Mouse (Mus musculus) liver (tissue): ENCODE results near the gene Scn10a.

Source experiments
- DNase-seq: peaks from one replicate; pipeline ENCODE4 v3.0.0-alpha.2; 2020; ENCODE audit warnings: mixed read lengths

The Scn10a gene

GRCm38 (mm10) chr9:119634216-119634843 is 84.8 kb downstream of the Scn10a start:
- DNase-seq = no peak

DNA sequence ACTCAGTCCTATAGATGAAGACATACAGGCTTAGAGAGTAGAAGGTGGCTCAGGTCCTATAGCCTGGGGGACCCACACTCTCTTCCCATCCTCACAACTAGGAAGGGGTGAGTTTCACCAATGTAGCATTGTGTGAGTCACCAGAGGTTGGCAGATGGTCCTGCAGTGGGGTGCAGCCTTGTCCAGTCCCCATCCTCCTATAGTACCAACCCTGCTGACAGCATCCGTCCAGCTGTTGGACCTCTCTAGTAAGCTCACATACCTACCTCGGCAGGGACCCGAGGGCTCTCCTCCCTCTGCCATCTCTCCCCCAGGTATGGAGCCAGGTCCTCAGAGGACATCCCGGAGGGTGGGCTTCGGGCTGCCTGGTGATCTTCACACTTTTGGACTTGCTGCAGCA is 85.6 kb downstream of the Scn10a start:
- DNase-seq = no peak

DNA sequence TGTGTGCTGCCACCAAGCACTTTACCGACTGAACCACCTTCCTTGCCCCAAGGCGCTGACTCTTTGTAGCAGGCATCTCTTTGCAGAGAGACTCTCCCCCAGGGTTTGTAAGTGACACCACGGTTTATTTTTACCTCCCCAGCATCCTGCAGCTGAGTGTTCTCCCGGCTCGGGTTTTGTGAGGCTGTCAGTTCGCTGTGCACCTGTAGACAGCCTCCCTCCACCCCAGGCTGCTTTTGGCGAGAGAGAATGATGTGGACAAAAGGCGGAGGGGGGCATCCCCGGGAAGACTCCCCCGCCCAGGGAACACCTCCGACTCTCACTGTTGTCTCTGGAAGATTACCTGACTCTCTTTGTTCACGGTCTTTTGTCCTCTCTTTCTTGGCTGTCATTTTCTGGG is 86.3 kb downstream of the Scn10a start:
- no peak for DNase-seq

DNA sequence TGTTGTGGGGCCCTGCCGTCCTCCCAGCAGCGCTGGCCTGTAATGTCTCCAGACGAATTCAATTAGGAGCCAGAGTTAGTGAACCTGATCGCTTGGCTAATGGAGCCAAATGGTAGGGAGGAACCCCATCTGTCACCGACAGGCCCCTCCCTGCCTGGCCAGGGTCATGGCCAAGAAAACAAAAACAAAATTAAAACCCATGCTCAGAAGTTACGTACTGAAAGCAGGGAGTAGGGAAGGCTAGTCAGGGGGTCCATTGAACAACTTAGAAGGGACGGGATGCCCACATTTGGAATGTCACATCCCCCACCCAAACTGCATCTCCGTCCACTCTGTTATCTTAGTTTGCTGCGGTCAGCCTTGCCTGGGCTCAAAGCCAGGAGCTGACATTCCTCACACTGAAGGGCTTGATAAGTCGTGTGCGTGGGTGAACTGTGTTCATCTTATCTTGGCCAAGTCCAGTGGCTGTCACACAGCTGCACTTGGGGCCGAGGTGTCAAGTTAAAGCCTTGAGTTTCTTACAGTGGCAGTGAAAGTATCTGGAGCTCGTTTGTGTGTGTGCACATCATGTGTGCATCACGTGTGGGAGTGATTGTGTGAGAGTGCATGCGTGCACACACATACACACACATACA is 87.1 kb downstream of the Scn10a start:
- DNase-seq = peak; percentile 18

DNA sequence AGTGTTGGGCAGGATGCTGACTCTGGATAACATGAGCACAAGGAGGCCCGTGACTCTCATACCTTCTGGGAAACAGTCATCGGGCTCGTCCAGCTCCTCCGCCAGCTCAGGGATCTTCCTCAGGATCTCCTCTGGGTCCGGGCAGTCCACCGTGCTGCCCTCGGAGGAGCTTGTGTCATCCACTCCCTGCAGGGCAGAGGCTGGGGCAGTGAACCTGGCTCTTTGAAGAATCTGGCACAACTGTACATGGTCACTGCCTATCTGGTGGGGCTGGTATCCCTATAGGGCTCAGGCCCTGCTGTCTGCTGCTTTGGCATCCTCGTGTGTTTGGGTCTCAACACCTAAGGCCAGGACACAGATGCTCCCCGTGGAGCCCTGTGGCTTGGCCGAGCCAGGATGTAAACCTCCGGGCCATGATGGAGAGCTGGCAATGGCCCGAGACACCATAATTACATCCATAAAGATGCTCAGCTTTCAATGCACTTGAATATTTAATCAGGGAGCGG is 87.7 kb downstream of the Scn10a start:
- DNase-seq = no peak

- no peak for DNase-seq
Measured at GRCm38 (mm10) chr9:119628690-119629268, 90.3 kb downstream of the Scn10a start.

GRCm38 (mm10) chr9:119627227-119627626 is 91.9 kb downstream of the Scn10a start:
- no peak for DNase-seq

- DNase-seq = no peak
Measured at GRCm38 (mm10) chr9:119624151-119624550, 95.0 kb downstream of the Scn10a start.

DNA sequence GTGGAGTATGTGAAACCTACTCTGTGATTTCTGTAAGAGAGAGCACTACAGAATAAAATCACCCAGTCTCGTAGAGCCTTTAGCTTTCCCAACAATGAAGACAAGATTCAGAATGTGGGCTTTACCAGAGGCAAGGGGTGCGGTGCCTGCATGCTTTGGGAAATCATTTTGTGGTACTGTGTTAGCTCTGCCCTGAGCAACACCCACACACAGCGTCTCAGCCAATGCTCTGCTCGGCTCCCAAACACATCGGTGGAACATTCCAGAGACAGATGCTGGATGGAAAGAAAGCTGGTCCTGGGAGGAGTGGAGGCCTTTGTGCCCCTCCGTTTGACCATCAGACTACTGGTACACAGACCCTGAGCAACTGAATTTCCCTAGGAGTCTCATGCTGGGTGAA is 104.3 kb downstream of the Scn10a start:
- no peak for DNase-seq

GRCm38 (mm10) chr9:119610563-119611166 is 108.5 kb downstream of the Scn10a start:
- DNase-seq = no peak

DNA sequence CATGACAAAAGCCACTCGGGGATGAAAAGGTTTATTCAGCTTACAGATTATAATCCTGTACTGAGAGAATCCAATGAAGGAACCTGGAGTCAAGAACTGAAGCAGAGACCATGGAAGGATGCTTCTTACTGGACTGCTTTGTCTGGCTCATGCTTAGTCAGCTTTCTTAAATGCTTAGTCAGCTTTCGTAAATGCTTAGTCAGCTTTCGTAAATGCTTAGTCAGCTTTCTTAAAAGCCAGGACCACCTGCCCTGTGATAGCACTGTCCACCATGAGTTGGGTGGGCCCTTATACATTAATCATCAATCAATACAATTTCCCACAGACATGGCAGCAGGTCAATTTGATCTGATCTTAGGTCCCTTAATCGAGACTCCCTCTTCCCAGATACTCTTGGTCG is 112.2 kb downstream of the Scn10a start:
- DNase-seq = no peak

DNA sequence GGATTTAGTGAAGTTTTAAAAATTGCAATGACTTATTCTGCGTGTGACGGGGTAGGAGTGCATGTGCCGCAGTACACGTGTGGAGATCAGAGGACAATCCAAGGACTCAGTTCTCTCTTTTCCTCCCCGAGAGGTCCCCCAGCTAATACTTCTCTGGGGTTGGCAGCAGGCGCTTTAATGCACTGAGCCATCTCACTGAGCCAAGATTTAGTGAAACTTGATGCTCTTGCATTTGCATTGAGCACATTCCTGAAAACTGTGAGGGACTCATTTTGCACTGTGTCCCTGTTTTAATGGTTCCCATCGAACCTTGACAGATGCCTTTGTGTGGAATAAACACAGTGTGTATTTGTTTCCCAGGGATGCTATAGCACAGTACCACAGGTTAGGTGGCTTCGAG is 114.5 kb downstream of the Scn10a start:
- no peak for DNase-seq

DNA sequence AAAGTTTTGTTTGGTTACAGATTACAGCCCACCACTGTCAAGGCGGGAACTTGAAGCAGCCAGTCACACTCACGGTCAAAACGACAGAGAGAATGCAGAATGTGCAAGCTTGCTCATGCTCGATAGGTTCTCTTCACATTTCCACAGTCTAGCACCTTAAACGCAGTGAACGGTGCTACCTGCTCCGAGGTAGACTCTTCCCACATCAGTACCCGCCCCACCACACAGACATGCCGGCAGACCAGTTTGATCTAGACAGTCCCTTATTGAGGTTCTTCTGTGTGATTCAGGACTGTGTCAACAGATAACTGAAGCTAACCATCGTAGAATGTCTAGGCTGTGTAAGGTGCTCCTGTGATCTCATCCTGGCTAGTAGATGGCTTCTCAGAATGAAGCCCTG is 120.6 kb downstream of the Scn10a start:
- no peak for DNase-seq

DNA sequence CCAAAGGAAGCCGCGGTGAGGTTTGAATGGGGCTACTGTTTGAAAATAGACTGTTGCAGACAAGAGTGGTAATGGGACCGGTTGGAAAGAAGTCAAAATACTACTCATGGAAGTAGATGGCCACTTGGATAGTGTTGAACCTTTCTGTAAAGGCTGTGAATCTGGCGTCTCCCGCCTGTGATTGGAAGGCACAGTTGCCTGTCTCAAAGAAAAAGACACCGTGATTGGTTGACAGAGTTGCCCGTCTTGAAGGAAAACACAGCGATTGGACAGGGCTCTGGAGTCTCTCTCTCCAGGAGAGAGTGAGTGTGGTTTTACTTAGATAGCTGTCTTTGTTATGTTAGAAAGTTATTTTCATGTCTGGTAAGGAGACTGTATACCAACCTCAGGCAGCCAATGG is 121.8 kb downstream of the Scn10a start:
- no peak for DNase-seq

- DNase-seq = no peak
Measured at GRCm38 (mm10) chr9:119589592-119589991, 129.5 kb downstream of the Scn10a start.

GRCm38 (mm10) chr9:119588763-119589449 is 130.2 kb downstream of the Scn10a start:
- peak; percentile 16 for DNase-seq

- peak; percentile 70 for DNase-seq
Measured at GRCm38 (mm10) chr9:119580668-119581067, 138.5 kb downstream of the Scn10a start.

DNA sequence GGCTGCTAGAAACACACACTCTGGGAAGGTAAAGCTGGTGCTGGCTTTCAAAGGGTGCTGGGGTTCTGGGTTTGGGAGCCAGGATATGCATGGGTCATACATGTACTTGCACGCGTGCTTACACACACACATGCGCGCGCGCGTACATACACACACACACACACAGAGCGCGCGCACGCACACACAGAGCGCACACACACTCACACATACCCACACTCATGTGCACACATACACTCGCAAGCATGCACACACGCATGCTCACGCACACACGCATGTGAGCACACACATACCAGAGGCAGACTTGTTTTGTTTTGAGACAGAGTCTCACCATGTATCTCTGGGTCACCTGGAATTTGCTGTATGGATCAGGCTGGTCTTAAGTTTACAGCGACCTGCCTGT is 138.9 kb downstream of the Scn10a start:
- no peak for DNase-seq

GRCm38 (mm10) chr9:119578636-119579438 is 140.3 kb downstream of the Scn10a start, which contains the start of gene Scn5a:
Gene Scn5a (minus strand): TSS chr9:119579016.
- DNase-seq = peak; percentile 32

DNA sequence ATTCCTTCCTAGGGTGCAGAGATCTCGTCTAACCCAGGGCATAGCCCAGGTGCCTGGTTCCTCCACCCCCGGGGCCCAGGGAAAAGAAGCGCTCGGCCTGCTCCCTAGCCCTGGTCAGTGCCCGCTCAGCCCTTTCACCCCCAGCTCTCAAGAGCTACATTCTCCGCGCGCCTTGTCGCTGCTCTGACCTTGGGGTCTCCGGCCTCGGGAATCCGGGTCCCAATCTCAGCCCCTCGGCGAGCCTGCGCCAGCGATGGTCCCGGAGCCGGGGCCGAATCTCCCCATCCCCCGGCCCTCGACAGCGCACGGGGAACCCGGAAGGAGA is 140.8 kb downstream of the Scn10a start:
- DNase-seq = no peak

DNA sequence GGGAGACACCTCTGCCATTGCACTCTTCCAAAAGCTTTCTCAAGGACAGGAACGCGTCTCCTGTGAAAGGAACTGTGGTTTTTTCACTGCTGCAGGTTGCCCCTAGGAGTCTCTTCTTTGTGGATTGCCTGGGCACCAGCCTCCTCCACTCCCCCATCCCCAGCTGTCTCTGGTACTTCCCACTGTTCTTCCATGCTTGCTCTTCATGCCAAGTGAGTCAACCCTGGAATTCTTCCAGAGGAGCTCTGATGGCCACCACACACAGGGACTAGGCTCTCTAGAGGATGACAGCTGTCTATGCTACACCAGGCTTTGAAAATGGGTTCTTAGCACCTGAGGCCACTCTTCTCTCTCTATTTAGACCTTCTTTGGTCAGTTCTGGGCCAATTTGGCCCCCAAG is 142.1 kb downstream of the Scn10a start:
- no peak for DNase-seq

- DNase-seq = no peak
Measured at GRCm38 (mm10) chr9:119575732-119576131, 143.4 kb downstream of the Scn10a start.

GRCm38 (mm10) chr9:119574366-119574765 is 144.8 kb downstream of the Scn10a start:
- no peak for DNase-seq
